ENCODE assay signal across 18 mouse cellular contexts in genomic region chr1:151409827-151410226, GRCm38 (mm10).
"Had no signal": no experiment of that assay in that cellular context is flagged by ENCODE, and none has a peak within 500 bp of the region (broad histone marks: within the 10 kb centered on the region; RNA-seq: fewer than 3 reads in every experiment).

No protein-coding gene starts in this region.

- H3K9me3 ChIP-seq: limb, embryonic 15.5 days; midbrain, embryonic 12.5 days; midbrain, embryonic 15.5 days; neural tube, embryonic 12.5 days; neural tube, embryonic 15.5 days; stomach, embryonic 15.5 days had no signal

- H3K4me1 ChIP-seq: limb, embryonic 15.5 days; midbrain, embryonic 12.5 days; midbrain, embryonic 15.5 days; neural tube, embryonic 12.5 days; neural tube, embryonic 15.5 days; stomach, embryonic 15.5 days had no signal

- H3K4me3 ChIP-seq: limb, embryonic 15.5 days; midbrain, embryonic 12.5 days; midbrain, embryonic 15.5 days; neural tube, embryonic 12.5 days; neural tube, embryonic 15.5 days; stomach, embryonic 15.5 days had no signal

- H3K4me2 ChIP-seq: limb, embryonic 15.5 days; liver, embryonic 11.5 days; lung, embryonic 14.5 days; midbrain, embryonic 12.5 days; midbrain, embryonic 15.5 days; neural tube, embryonic 12.5 days; neural tube, embryonic 15.5 days; stomach, embryonic 15.5 days had no signal

- H3K27me3 ChIP-seq: limb, embryonic 15.5 days; midbrain, embryonic 12.5 days; midbrain, embryonic 15.5 days; neural tube, embryonic 12.5 days; neural tube, embryonic 15.5 days; stomach, embryonic 15.5 days had no signal

- DNase-seq: kidney, adult 9 months; kidney, postnatal 14 days; kidney, postnatal 4 days; liver, postnatal 0 days; lung, embryonic 14.5 days; right cerebral cortex, postnatal 25 days; spleen, adult 18-20 months; thymus, postnatal 25 days had no signal

- H3K36me3 ChIP-seq: midbrain, embryonic 15.5 days had no signal

- H3K9ac ChIP-seq: limb, embryonic 15.5 days; liver, embryonic 14.5 days; liver, postnatal 0 days; lung, embryonic 14.5 days; midbrain, embryonic 12.5 days; midbrain, embryonic 15.5 days; neural tube, embryonic 12.5 days; neural tube, embryonic 15.5 days; stomach, embryonic 15.5 days had no signal

- H3K27ac ChIP-seq: limb, embryonic 15.5 days; liver, embryonic 14.5 days; macrophage; midbrain, embryonic 12.5 days; midbrain, embryonic 15.5 days; neural tube, embryonic 12.5 days; neural tube, embryonic 15.5 days; stomach, embryonic 15.5 days had no signal

- ATAC-seq: liver, postnatal 0 days; lung, postnatal 0 days; midbrain, embryonic 15.5 days had no signal
